In the genomic region with DNA sequence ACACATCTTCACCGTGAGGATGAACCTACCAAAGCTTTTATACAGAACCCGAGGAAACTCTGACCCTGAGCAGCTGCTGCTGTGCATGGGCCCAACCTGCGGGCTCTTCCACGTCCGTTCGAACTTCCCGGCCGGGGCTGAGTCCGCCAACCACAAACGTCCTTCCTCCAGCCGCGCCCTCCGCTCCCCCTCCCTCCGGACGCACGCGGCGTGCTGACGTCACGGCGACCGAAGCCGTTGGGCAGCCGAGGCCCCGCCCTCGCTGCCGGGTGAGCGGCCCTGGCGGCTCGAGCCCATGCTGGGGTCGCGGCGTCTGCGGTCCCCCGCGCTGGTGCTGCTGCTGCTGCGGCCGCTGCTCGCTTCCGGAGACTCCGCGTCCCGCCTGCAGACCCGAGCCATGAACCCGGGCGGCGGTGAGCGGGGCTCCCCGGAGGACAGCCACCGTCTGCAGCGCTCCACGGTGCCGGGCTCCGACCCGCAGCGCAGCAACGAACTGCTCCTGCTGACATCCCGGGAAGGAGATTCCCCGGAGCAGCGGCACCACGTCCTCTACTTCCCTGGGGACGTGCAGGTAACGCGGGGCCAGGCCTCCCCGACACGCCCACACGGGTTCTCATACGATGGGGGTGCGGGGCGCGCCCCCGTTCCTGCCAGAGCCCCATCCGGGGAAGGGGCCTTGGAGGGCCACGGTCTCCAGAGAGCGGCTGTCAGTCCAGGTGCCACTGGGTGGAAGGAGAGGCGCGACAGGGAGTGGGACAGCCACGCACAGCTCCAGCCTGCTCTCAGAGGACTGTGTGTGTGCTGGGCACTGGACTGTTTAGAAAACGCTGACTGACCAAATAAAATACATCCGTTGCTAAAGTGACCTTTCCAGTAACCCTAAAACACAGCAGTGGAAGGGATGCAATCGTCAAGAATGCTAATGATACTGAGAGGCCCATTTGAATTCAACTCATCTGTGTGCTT, we compare ENCODE assay signal across 8 mouse cellular contexts. TPM values are rescaled to one million over a fixed set of nuclear protein-coding genes. Genes with fewer than 3 reads are reported as not detected.
DNase-seq lines count a peak whose midpoint lies in the region; TF ChIP-seq lines count a peak whose summit lies in the region.

A gene (plus strand): TSS at position 245 of the 966 bp plus-strand sequence.

- TF ChIP-seq CTCF in gastrocnemius, adult 2 months (IDR thresholded peaks at IDR 0.05) = no peak

- DNase-seq in WW6 (ENCODE audit: low read depth, low spot score) = peak; percentile 87
- DNase-seq in cerebellum, postnatal 4 days (ENCODE audit: low spot score in 2 of 2) = peak; percentile 92 to 94
- peak; percentile 96 for DNase-seq in gastrocnemius, adult 2 months
- DNase-seq in hindlimb bud, embryonic 11.5 days (ENCODE audit: extremely low spot score, low read depth, low spot score) = peak; percentile 79
- DNase-seq in left cerebral cortex, adult 8-10 months (ENCODE audit: low spot score in 2 of 2) = peak; percentile 85 to 91
- DNase-seq in right cerebral cortex, postnatal 10 days (ENCODE audit: low spot score in 2 of 2) = peak; percentile 96 to 97
- peak; percentile 93 for DNase-seq in urinary bladder, postnatal 25 days (ENCODE audit: low spot score)

- H3K27me3 ChIP-seq in megakaryocyte, embryonic 14.5 days (replicated peaks) = no peaks in the 10 kb centered on the region

- peaks cover 3% of the 10 kb centered on the region; the same call in 1 of the 2 replicates for H3K9me3 ChIP-seq in megakaryocyte, embryonic 14.5 days

- peak within 1 kb of the TSS; percentile 97 for H3K4me3 ChIP-seq in gastrocnemius, adult 2 months
- H3K4me3 ChIP-seq in megakaryocyte, embryonic 14.5 days (replicated peaks) = peak within 1 kb of the TSS; percentile 92

- H3K4me1 ChIP-seq in megakaryocyte, embryonic 14.5 days = peaks cover 24% of the 10 kb centered on the region

- intact Hi-C loops in gastrocnemius, adult 2 months (cut with DNase I) = no loop called here

- H3K27ac ChIP-seq in gastrocnemius, adult 2 months = peak within 1 kb of the TSS; percentile 86

- H3K36me3 ChIP-seq in megakaryocyte, embryonic 14.5 days (replicated peaks; ENCODE audit: low read length) = peaks cover 17% of the 10 kb centered on the region

RNA-seq across cellular contexts. Expression of the gene that starts here (rescaled TPM):
- 1 to 10 TPM; 2.1 to 2.6 TPM for total RNA-seq in gastrocnemius, adult 2 months (2021)
- 10 to 100 TPM; 19.9 to 23.6 (median 21.9) TPM for total RNA-seq in left cerebral cortex, adult 8-10 months (2022)
- polyA plus RNA-seq in megakaryocyte, embryonic 14.5 days (2012; ENCODE audit: insufficient read depth, low replicate concordance) = 2.7 and 66.0 TPM in 2 replicates

Comparison
In these comparisons a context has a peak if more than half of its experiments do, and no peak if none do; other contexts are left out.
1. Peak in every context shown above with its lines: DNase-seq, H3K4me3 ChIP-seq and H3K27ac ChIP-seq.
2. RNA of the gene that starts here (total RNA-seq): 19.9 to 23.6 TPM in left cerebral cortex, adult 8-10 months; 2.1 to 2.6 TPM in gastrocnemius, adult 2 months; every median in the first group is over 4 times any median in the second.